Mouse (Mus musculus) myocyte (in vitro differentiated cells): ENCODE results near the gene Slx4ip. TPM values are rescaled to one million over a fixed set of nuclear protein-coding genes. Genes with fewer than 3 reads are reported as not detected.

ENCODE experiments used
- H3K27me3 ChIP-seq: one replicate; pipeline ENCODE4 v1.6.1; 2011; ENCODE audit not compliant: control insufficient read depth, insufficient read depth, insufficient read length
- H3K36me3 ChIP-seq: one replicate; pipeline ENCODE4 v1.6.1; 2011; ENCODE audit not compliant: control insufficient read depth, insufficient read depth
- H3K4me2 ChIP-seq: one replicate; pipeline ENCODE4 v1.6.1; 2011; ENCODE audit warnings: low read depth, control low read depth
- H3K4me3 ChIP-seq: one replicate; pipeline ENCODE4 v1.5.1; 2011; ENCODE audit warnings: mild to moderate bottlenecking, control low read depth, moderate library complexity
- H3K79me2 ChIP-seq: one replicate; pipeline ENCODE4 v1.6.1; 2011; ENCODE audit not compliant: control insufficient read depth, insufficient read depth
- H3ac ChIP-seq: one replicate; pipeline ENCODE4 v1.6.1; 2011; ENCODE audit not compliant: control insufficient read depth, insufficient read length
- CEBPB ChIP-seq: IDR thresholded peaks from 2 replicates; pipeline ENCODE4 v1.6.1; 2011; ENCODE audit warnings: mild to moderate bottlenecking, moderate library complexity; ENCODE audit not compliant: poor library complexity, insufficient read depth, severe bottlenecking
- E2F4 ChIP-seq: IDR thresholded peaks from one replicate; pipeline ENCODE4 v1.6.1; 2011; ENCODE audit warnings: mild to moderate bottlenecking, control low read depth, moderate library complexity; ENCODE audit not compliant: insufficient read depth
- MAX ChIP-seq: IDR thresholded peaks from one replicate; pipeline ENCODE4 v1.6.1; 2011; ENCODE audit warnings: low read depth, mild to moderate bottlenecking, control low read depth
- MYOD1 ChIP-seq, 3 experiments: IDR thresholded peaks; one replicate each; pipeline ENCODE4 v1.6.1; 2011; ENCODE audit warnings: control low read depth in 2 of 3, low read depth in 2 of 3, mild to moderate bottlenecking in 2 of 3, moderate library complexity in 1 of 3; ENCODE audit not compliant: insufficient read length in 2 of 3, control insufficient read depth in 1 of 3
- MYOG ChIP-seq, 3 experiments: IDR thresholded peaks; one replicate each; pipeline ENCODE4 v1.6.1; 2011; ENCODE audit warnings: control low read depth in 2 of 3, low read depth in 2 of 3, mild to moderate bottlenecking in 2 of 3; ENCODE audit not compliant: insufficient read length in 2 of 3, control insufficient read depth in 1 of 3, insufficient read depth in 1 of 3
- POLR2A ChIP-seq: IDR thresholded peaks from one replicate; pipeline ENCODE4 v1.6.1; 2011; ENCODE audit warnings: low read depth, mild to moderate bottlenecking, control low read depth, moderate library complexity; ENCODE audit not compliant: insufficient read length
- POLR2AphosphoS2 ChIP-seq: IDR thresholded peaks from one replicate; pipeline ENCODE4 v1.6.1; 2011; ENCODE audit warnings: low read depth, control low read depth; ENCODE audit not compliant: insufficient read length
- REST ChIP-seq: IDR thresholded peaks from one replicate; pipeline ENCODE4 v1.6.1; 2011; ENCODE audit warnings: mild to moderate bottlenecking, control low read depth, moderate library complexity; ENCODE audit not compliant: insufficient read depth, insufficient read length
- SRF ChIP-seq: IDR thresholded peaks from one replicate; pipeline ENCODE4 v1.6.1; 2011; ENCODE audit warnings: low read depth; ENCODE audit not compliant: control insufficient read depth, insufficient read length
- TCF12 ChIP-seq: IDR thresholded peaks from one replicate; pipeline ENCODE4 v1.6.1; 2011; ENCODE audit warnings: mild to moderate bottlenecking, control low read depth; ENCODE audit not compliant: poor library complexity, insufficient read depth, severe bottlenecking
- TCF3 ChIP-seq: IDR thresholded peaks from one replicate; pipeline ENCODE4 v1.6.1; 2011; ENCODE audit warnings: low read depth, control low read depth; ENCODE audit not compliant: insufficient read length
- USF1 ChIP-seq: IDR thresholded peaks from one replicate; pipeline ENCODE4 v1.6.1; 2011; ENCODE audit warnings: low read depth, mild to moderate bottlenecking, control low read depth, moderate library complexity
- polyA plus RNA-seq: library from polyadenylated mRNA; unstranded; fragments of >200 nt; fragmentation: generic; extraction: Trizol; gene quantifications from one replicate; pipeline ENCODE4 v1.2.1, GENCODE M21; 2012; ENCODE audit warnings: missing spikeins

The Slx4ip gene
- polyA plus RNA-seq, 1 experiment, result 1.2 TPM

- H3K36me3 ChIP-seq, result no peaks in the 10 kb centered on the region
- H3K27me3 ChIP-seq, result no peaks in the 10 kb centered on the region
- no peaks in the 10 kb centered on the region for H3K79me2 ChIP-seq
- no peak overlapping the region for H3ac ChIP-seq
- H3K4me3 ChIP-seq, result no peak overlapping the region
- TF ChIP-seq MYOD1 (IDR thresholded peaks at IDR 0.05; ENCODE audit: control insufficient read depth in 1 of 3, insufficient read length in 2 of 3, low read depth in 2 of 3), result no peak
- H3K4me2 ChIP-seq, result no peak overlapping the region
Observed at GRCm38 (mm10) chr2:136983959-136984358, 92.9 kb downstream of the Slx4ip start.

DNA sequence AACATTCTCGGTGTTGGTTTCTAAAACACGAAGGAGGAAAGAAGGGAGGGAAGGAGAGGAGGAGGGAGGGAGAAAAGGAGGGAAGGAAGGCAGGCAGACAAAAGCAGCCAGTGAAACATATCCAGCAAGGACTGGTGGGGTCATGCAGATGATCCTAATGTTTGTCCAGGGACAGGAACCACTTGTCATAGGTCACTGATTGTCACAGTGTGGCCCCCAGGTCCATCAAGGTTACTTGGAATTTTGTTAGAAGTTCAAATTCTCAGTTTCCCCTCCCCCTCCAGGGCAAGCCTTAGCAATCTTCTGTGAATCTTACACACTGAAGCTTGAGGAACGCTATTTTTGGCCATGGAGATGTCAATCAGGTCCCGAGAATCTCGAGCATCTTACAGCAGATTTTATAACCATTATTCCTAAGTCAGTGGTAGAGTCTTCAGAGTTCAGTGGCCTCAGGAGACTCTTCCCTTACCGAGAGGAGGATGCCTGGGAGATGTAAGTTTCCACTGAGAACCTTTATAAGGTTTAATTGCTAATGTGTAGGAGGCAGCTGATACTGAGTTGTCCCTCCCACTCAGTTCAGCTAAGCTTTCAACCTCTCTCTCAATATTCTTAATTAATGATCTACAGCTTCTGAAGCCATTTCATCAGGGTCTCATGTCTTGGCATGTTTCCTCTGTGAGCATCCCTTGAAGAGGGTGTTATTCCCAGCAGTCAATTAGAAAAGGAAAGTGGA is 95.1 kb downstream of the Slx4ip start:
- Histone ChIP-seq H3K4me3 (no peak overlapping the region), H3K79me2 (no peaks in the 10 kb centered on the region), H3K4me2 (no peak overlapping the region), H3K36me3 (no peaks in the 10 kb centered on the region), H3ac (no peak overlapping the region), H3K27me3 (no peaks in the 10 kb centered on the region)
- no peak for TF ChIP-seq MAX
- TF ChIP-seq USF1, result no peak
- TF ChIP-seq MYOD1 (IDR thresholded peaks at IDR 0.05; ENCODE audit: control insufficient read depth in 1 of 3, insufficient read length in 2 of 3, low read depth in 2 of 3), result no peak
- no peak for TF ChIP-seq TCF3
- TF ChIP-seq POLR2AphosphoS2, result no peak
- TF ChIP-seq REST, result no peak
- TF ChIP-seq SRF, result no peak
- no peak for TF ChIP-seq E2F4
- TF ChIP-seq MYOG (IDR thresholded peaks at IDR 0.05; ENCODE audit: control insufficient read depth in 1 of 3, insufficient read depth in 1 of 3, insufficient read length in 2 of 3, low read depth in 2 of 3), result no peak
- no peak for TF ChIP-seq POLR2A
- TF ChIP-seq CEBPB, result no peak
- no peak for TF ChIP-seq TCF12

- Histone ChIP-seq H3K4me3 (no peak overlapping the region), H3K79me2 (no peaks in the 10 kb centered on the region), H3ac (no peak overlapping the region), H3K27me3 (no peaks in the 10 kb centered on the region), H3K36me3 (no peaks in the 10 kb centered on the region), H3K4me2 (no peak overlapping the region)
- TF ChIP-seq POLR2AphosphoS2 (no peak), REST (no peak), CEBPB (no peak), MYOG (IDR thresholded peaks at IDR 0.05; ENCODE audit: control insufficient read depth in 1 of 3, insufficient read depth in 1 of 3, insufficient read length in 2 of 3, low read depth in 2 of 3) (peak; percentile 49 to 85 (median 63)), TCF12 (no peak), MYOD1 (IDR thresholded peaks at IDR 0.05; ENCODE audit: control insufficient read depth in 1 of 3, insufficient read length in 2 of 3, low read depth in 2 of 3) (peak in 2 of 3 experiments; percentile 27 to 81), SRF (no peak), TCF3 (no peak)
Observed at GRCm38 (mm10) chr2:136993116-136993515, 102.1 kb downstream of the Slx4ip start.

DNA sequence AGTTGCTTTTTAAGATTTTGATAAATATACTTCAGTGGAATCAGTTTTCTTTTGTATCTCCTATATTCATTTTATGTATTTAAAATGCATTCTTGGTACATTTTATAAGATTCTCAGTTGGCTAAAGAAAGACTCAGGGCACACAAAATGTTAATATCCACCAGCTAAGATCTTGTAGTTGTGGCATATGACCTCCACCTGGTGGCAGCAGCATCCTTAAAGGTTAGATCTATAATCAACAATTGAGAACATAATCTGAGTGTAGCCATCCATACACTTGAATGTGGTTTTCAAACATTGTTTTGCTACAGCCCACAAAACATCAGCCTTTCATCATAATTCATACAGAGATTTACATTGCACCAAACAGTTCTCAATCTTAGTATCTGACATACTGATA is 106.1 kb downstream of the Slx4ip start:
- TF ChIP-seq REST (no peak), MYOD1 (IDR thresholded peaks at IDR 0.05; ENCODE audit: control insufficient read depth in 1 of 3, insufficient read length in 2 of 3, low read depth in 2 of 3) (no peak), POLR2A (no peak), CEBPB (no peak), USF1 (no peak), SRF (no peak), TCF3 (no peak), MYOG (IDR thresholded peaks at IDR 0.05; ENCODE audit: control insufficient read depth in 1 of 3, insufficient read depth in 1 of 3, insufficient read length in 2 of 3, low read depth in 2 of 3) (no peak), E2F4 (no peak), POLR2AphosphoS2 (no peak), TCF12 (no peak), MAX (no peak)
- no peak overlapping the region for H3K4me3 ChIP-seq
- H3ac ChIP-seq, result no peak overlapping the region
- no peaks in the 10 kb centered on the region for H3K36me3 ChIP-seq
- no peaks in the 10 kb centered on the region for H3K79me2 ChIP-seq
- H3K27me3 ChIP-seq, result no peaks in the 10 kb centered on the region
- no peak overlapping the region for H3K4me2 ChIP-seq

- no peak overlapping the region for H3K4me3 ChIP-seq
- H3ac ChIP-seq, result no peak overlapping the region
- no peaks in the 10 kb centered on the region for H3K79me2 ChIP-seq
- H3K27me3 ChIP-seq, result no peaks in the 10 kb centered on the region
- no peak for TF ChIP-seq MAX
- no peak for TF ChIP-seq MYOG (IDR thresholded peaks at IDR 0.05; ENCODE audit: control insufficient read depth in 1 of 3, insufficient read depth in 1 of 3, insufficient read length in 2 of 3, low read depth in 2 of 3)
- TF ChIP-seq CEBPB, result no peak
- TF ChIP-seq E2F4, result no peak
- no peak for TF ChIP-seq REST
- TF ChIP-seq POLR2AphosphoS2, result no peak
- TF ChIP-seq TCF3, result no peak
- TF ChIP-seq SRF, result no peak
- TF ChIP-seq POLR2A, result no peak
- no peak for TF ChIP-seq MYOD1 (IDR thresholded peaks at IDR 0.05; ENCODE audit: control insufficient read depth in 1 of 3, insufficient read length in 2 of 3, low read depth in 2 of 3)
- no peak for TF ChIP-seq TCF12
- TF ChIP-seq USF1, result no peak
- H3K36me3 ChIP-seq, result no peaks in the 10 kb centered on the region
- H3K4me2 ChIP-seq, result no peak overlapping the region
Observed at GRCm38 (mm10) chr2:137002031-137002430, 111.0 kb downstream of the Slx4ip start.
